Mouse (Mus musculus): ENCODE results near the gene Arl6.

The Arl6 gene

DNA sequence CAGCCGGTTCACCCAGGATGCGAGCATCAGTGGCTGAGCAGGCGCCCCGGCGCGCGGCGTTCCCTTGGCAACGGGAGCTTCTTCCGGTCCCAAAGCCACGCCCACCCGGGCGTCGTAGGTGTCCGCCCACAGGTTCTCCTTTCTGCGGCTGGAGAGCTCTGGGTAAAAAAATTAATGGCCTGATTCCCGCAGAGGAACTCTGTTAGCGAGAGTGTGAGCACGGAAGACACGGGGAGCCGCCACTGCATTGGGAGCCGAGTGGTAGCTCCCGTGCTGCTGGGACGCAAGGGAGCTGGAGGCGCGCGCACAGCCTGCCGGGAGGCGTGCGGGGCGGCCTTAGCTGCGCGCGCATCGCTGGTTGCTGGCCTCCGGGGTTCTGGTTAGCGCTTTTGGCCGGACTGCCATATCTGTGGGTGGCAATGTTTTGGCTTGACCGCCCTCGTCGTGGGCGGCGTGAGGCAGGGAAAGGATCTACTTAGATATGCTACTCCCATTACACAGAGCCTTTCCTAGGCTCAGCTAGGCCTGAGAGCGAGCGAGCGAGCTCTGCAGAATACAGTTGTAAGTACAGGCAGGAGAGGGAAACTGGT is at the start of gene Arl6:
TSS of gene Arl6 (minus strand) at position 290 of the 590 bp plus-strand sequence.
- DNase-seq (ENCODE audit: low read depth, low spot score) = peak; percentile 90

DNA sequence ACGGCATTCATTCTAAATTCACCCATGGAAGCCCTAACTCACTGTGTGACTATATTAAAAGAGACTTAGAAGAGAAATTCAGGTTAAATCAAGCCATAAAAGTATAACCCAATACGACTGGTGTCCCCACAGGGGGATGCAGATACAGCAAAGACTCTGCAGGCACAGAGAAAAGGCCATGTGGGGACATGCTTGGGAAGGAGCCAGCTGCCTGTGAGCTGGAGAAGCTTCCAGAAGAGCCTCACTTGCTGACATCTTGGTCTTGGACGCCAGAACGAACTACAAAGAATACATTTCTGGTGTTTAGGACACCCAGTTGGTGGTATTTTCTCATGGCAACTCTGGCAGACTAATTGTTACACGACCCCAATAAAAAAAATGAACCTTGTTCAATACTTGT is 45.9 kb upstream of the Arl6 start:
- no peak for DNase-seq (ENCODE audit: low read depth, low spot score)

DNA sequence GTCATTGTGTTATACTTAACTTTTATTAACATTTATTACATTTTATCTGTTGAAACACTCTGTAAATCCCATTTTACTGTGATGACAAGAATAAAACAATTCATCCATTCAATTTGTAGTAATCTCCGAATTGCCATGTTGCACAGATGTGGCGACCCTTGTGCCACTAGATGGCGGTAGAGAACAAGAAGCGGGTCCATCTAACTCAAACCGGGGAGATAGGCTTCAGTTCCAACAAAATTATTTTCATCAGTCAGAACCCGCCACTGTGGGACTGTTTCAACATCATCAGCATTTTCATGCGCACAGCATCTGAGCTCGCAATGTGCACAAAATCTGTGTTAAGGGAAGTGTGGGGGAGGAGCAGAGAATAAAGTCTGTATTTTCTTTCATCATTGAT is 44.2 kb upstream of the Arl6 start:
- DNase-seq (ENCODE audit: low read depth, low spot score) = peak; percentile 17

DNA sequence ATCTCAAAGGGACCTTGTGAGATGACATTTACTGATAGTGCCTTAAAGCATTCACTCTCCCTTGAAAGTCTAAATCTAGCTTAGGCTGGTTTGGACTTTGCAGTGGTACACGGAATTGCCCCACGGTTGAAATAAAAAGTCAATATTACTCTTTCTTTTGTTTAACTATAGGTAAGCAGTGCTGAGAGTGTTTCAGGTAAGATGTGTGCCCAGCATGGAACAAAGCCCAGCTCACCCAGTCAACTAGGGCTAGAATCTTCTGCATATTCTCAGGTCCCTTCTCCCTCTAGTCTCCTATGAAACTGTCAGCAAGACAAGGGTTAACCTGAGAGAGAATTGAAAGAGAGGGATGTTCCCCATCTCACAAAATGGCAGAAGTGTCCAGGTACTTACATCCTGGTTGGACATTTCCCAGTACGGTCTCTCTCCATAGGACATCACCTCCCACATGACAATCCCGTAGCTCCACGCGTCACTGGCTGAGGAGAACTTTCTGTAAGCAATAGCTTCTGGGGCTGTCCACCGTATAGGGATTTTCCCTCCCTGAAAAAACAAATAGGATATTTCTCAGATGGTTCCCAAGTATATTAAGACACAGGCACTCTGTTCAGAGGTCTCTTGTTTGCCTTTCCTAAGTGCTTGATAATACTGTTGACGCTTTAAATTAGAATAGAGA is 43.2 kb upstream of the Arl6 start:
- no peak for DNase-seq (ENCODE audit: low read depth, low spot score)

DNA sequence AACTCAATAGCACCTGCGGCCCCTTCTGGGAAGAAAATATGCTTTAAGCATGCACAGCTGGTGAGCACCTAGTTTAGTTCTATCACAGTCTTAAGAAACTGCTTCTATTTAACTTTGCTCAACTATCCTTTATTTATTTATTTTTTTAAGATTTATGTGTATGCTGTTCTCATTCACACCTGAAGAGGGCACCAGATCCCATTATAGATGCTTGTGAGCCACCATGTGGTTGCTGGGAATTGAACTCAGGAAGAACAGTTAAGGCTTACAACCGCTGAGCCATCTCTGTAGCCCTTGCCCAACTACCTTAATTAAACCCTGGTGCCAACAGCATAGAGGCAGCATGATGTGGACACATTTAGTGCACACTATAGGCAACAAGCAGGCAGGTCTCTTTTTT is 27.7 kb upstream of the Arl6 start:
- no peak for DNase-seq (ENCODE audit: low read depth, low spot score)

DNA sequence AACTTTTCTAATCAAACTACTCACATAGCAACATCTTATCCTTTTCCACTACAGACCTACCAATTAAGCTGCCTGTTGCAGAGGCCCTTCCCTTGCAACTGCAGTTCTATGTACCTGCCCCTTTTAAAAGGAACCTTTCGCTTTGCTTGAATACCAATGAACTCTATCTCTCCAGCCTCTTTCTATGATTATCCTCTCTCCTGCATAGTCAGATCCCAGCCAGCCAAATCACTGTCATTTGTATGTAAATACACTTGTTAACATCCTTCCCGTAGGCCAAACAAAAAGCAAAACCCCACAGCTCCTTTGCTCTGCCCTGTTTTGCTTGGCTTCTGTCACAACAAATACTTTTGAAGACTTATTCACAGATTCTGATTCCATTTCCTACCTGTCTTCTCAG is 4.6 kb upstream of the Arl6 start:
- no peak for DNase-seq (ENCODE audit: low read depth, low spot score)

DNA sequence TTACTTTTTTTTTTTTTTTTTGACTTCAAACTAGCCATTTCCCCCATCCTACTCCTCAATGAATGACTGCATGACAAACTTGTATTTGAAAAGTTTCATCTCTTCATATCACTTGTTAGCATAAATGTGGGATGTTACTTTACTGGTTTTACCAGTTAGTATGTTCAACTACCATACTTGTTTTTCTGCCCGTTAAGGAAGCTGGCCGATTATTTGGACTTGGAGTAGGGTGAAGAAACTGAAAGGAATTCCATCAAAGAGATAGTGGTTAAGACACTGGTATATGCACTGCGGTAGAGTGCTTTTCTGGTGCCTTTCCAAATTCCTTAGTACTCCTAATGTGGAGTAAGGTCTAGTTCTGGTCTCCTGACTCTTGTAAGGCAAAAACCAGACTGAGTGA is 794 bp upstream of the Arl6 start:
- DNase-seq (ENCODE audit: low read depth, low spot score) = no peak

DNA sequence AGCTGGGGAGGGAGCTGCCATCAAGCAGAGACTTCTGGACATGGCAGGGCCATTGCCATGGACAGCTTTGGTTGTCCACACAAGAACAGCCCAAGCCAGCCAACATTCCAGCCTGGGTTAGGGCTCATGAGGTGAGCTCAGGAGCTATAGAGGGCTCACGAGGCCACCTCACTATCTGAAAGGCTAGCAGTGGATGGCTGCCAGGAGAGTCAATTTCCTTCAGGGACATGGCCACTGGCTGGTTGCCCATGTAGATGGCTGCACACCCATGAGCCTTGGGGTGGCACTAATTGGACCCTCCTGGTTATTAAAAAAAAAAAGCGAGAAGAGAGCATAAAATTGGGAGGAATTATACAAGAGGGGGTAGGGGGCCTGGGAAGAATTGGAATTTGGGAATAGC is 4.6 kb downstream of the Arl6 start:
- no peak for DNase-seq (ENCODE audit: low read depth, low spot score)

DNA sequence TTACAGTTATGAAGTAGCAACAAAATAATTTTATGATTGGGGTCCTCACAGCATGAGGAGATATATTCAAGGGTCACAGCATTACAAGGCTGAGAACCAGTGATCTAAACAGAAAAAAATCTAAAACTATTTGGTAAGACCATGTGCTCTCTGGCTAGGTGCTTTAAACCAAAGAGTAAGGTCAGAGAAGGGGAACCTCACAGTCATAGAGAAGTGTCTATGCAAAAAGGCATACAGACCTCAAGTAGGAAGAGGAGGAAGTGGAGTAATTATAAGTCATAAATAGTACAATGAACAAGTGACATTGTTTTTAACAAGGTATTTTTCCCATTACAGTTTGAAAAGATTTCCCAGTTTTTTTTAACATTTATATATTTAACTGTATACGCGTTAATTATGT is 17.6 kb downstream of the Arl6 start:
- DNase-seq (ENCODE audit: low read depth, low spot score) = no peak

DNA sequence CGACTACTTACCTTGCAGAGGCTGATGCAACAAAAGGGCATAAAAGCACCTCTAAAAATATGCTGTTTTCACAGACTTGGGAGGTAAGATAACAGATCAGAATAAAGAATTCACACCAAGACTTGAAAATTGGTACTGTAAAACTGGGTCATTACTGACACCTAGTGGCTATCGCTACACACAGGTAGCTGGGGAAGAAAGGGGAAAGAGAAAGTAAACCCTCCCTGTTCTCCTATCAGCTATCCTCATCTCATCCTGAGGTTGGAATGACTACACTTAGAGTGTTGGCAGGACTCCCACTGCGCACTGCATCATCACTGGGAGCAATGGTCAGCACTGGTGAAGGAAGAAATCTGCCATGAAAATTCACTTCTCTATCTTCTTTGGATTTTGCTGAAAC is 22.0 kb downstream of the Arl6 start:
- peak; percentile 38 for DNase-seq (ENCODE audit: low read depth, low spot score)

DNA sequence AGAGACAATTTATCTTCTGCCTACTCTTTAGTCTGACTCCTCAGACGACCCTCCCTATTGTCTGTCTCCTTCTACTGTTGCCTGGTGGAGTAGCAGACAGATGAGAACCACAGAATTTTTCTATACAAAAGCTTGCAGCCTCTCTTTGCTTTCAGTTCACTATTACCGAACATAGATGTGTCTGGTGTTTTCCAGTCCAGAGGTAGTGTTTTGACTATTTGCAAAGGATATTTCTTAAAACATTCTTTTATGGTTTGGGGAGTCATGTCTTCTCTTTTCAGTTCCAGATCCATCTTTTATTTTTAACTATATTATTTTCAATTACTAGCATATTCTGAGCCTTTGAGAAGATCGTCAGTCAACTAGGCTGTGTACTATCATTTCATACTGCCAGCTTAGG is 23.5 kb downstream of the Arl6 start:
- DNase-seq (ENCODE audit: low read depth, low spot score) = no peak

DNA sequence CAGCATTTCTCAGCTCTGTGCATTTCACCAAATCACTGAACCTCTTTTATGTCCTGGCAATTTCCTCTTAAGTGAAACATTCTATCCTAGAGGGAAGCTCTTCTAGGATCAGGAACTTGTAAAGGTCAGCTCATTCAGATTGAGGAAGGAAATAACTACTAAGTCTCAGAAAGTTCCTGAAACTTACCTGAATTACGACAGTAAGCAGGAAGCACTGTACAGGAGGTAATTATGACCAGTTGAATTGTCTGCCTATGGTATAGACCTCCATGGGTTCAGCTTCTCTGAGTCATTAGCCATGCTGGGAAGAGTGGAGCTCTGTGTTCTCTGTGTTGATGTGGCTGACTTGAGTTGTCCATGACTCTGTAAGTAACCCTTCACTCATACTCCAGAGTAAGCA is 28.4 kb downstream of the Arl6 start:
- no peak for DNase-seq (ENCODE audit: low read depth, low spot score)

DNA sequence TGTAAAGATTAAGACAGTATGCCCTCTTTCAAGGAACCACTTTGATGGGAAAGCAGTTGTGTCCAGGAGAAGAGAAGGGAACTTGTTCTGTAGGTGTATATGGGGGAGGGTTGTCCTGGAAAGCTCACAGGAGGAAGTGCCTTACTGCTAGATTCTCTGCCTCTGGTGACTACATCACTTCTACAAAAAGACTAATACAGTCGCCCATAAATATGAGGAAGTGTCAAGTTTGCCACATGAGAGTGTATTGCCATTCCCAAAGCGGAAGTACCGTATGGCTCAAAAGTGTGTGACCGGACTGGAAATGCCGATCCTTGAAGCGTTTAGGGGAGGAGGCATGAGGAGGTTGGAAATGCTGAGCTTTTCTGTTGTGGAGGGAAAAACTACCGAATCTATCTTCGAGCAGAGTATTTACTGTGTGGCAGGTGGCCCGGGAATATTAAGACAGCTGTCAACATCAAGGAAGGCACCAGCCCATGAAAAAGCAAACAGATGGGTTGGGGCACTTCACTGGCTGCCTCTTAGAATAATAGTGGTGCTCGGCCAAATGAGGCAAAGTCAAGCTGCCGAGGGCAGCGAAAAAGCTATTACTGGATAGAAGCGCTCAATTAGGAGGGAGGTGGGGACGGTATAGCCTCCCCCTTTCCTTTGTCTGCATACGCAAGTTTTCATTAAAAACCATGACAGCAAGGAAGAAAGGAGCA is 35.0 kb downstream of the Arl6 start:
- peak; percentile 19 for DNase-seq (ENCODE audit: low read depth, low spot score)

DNA sequence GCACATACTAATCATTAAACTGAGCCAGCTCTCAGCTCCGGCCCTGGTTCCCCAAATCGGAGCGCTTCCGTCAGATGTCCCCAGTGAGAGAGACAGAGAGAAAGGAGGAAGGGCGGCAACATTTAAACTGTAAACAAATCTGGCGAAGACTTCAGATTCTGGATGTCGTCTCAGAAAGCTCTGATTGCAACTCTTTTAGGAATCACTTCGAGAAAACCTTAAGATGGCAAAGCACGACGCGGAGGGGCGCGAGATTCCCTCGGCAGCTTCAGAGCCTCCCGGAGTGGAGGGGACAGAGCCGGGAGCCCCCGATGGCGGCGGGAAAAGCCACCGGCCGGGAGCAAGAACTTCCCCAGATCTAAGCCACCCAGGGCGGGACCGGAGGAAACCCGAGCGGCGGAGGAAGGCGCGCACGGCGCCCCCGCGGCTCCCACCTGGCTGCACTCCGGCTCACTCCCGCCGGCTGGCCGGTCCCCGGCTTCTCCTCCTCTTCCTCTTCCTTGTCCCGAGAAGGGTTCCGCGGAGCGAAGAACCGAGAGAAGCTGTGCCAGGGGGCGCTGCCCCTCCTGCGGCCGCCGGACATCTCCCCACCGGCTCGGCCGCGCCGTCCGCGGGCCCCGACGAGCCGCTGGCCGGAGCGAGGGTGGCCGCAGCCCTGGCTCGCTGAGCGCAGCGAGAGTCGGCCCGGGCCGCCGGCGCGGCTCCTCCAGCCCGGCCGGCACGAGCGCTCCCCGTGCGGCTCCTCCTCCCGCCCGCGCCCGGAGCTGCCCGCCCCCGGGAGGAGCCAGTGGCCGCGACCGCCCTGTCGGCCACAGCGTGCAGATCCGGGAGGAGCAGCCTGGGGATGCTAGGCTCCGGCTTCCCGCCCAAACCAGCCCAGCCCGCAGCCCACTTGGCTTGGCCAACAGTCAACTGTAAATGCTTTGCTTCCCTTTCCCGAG is 38.6 kb downstream of the Arl6 start, which contains the start of gene Crybg3:
TSS of gene Crybg3 (minus strand) at position 669 of the 941 bp plus-strand sequence.
- peak; percentile 54 for DNase-seq (ENCODE audit: low read depth, low spot score)

DNA sequence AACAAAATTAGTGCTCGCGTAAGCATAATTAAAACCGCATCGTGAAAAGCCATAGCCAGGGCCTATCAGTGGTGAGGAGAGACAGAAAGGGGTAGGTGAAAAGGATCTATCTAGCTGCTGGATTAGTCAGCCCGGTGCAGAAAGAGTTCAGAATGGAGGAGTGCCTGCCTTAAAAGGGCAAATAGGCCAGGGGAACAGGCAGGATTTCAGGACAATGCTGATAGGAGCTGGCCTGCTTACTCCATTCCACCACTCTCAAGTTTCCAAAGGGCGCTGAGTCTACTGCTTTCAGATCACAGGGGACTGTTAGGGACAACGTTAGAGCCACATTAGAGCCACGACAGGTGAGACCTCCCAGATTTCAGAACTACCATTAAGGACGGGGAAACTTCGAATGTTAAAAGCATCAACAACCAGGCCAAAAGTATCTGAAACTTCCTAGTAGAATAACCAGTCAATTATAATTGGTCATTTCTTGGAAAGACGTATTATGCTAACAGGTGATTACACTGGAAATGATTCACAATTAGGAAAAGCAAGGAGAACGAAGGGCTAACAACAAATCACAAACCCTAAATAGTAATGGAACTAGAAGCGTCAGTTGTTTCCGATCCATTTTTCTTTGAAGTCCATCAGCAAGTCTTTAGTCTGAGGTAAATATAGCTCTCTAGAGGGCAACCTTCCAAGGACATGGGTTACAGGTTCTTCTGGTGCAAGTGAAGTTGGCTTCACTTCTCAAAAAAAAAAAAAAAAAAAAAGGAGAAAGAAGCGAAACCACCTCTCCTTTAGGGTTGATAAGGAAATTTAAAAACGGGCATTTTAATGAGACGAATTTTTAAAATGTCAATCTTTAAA is 39.6 kb downstream of the Arl6 start:
- DNase-seq (ENCODE audit: low read depth, low spot score) = peak; percentile 76

DNA sequence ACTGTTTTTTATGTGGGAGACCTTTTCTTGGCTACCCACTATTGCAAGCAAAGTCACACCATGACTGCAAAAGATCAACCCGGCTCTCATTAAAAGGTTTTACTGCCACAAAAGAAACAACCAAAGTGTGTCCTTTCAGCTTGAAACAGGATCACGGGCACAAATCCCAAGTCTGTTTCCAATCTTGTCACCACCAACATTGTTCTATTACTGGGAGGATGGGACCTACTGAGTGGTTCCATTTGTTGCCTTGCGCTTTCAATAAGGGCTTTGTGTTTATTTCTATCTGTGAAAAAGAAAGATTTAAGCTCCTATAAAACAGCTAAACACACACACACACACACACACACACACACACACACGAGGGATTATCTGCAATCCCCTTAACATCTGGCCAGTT is 40.2 kb downstream of the Arl6 start:
- DNase-seq (ENCODE audit: low read depth, low spot score) = no peak

DNA sequence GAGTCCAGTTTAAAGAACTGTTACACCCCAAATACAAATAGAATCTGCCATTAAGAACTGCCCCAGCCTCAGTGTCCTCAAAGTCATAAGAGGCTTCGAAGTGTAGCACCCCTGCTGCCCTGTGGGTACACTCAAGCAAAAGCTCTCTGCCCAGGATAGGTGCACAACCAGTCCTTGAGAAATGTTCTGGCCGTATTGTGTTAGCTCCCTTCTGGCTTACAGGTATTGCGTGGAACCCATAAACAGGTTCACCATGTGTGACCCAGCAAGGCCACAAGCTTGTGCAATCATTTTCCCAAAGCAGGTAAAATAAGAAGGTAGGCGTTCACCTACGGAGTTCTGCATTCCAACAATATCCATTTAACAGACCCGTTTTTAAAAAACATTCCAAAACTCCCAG is 41.9 kb downstream of the Arl6 start:
- DNase-seq (ENCODE audit: low read depth, low spot score) = no peak

DNA sequence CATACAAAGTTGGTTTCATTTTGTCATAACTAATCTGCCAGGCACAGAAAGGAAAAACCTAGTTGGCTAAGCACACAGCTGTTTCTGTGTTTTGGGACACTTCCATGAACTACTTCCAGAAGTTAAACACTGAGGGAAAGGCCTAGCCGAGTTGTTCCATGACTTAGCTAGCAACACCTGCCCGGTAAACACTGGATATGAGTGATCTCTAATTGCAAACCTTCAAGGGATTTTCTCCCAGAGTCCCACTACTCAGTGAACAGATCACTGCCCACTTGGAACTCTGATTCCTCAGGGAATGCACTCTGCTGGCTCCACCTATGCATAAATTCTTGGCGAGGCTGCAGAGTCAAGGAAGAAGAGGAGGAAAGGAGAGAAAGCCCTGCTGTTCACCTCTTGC is 44.5 kb downstream of the Arl6 start:
- DNase-seq (ENCODE audit: low read depth, low spot score) = peak; percentile 39

DNA sequence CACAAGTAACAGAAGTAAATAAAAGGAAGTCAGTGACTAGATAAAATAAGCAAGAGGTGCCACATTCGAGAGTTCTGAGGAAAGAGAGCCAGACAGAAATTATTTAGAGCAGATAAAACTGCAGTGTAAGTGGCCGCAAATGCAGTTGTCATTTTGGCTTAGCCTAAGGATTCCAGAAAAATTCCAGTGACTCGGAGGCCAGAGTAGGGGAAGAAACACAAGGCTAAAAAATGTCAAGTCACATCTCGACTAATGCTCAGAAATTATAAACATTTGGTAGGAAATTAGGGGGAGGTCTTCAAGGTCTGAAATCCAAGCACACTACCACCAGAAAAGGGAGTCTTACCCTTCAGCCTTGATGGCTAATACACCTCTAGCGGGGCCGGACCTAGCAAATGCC is 48.4 kb downstream of the Arl6 start:
- DNase-seq (ENCODE audit: low read depth, low spot score) = no peak

DNA sequence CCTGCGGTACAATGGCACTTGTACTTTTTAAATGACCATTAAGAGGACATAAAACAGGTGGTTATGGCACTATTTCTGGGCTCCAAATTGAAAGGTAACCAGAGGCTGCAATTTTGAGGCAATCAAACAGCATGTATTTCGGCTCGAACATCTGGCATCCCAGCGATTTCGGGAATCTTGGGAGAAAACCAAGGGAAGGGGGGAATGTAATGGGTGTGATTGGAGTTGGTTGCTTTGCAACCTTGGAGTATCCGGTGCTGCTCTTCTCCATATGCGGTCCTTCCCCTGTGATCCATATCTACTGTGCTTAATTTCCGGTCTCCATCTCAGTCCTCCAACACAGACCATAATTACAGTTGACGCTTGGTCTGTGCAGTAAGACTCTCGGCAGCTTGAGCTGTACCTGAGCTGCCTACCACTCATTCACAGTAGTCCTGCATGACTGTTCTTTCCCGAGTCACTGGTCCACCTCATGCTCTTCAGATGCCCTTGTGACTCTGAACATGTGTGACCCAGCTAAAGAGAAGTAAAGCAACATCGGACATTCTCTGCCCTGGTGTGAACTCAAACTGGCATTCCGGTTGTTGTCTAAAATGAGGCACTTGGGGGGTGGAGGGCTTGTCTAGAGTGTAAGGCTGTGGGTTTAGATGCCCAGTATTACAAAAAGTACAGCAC is 50.7 kb downstream of the Arl6 start:
- DNase-seq (ENCODE audit: low read depth, low spot score) = no peak
